Mouse (Mus musculus): ENCODE measurements around the gene Xirp2.

- TF ChIP-seq POLR2A (IDR thresholded peaks at IDR 0.05; ENCODE audit: control insufficient read depth, low read depth, low read length): no peak
- TF ChIP-seq CTCF (IDR thresholded peaks at IDR 0.05; ENCODE audit: control insufficient read depth, insufficient read depth, insufficient replicate concordance, low read depth, low read length): no peak
These were observed 98.6 kb downstream of the Xirp2 start for GRCm38 (mm10) chr2:67544426-67544825.

Data from testis, adult 2 months (tissue).